Mouse (Mus musculus) spleen, adult 2 months (tissue): ENCODE results near the gene Pappa.

Experiments
- CTCF ChIP-seq: fragments of 200-500 bp; IDR thresholded peaks from 2 replicates; pipeline ENCODE4 v1.5.1; 2011; ENCODE audit warnings: mild to moderate bottlenecking, inconsistent platforms; ENCODE audit not compliant: insufficient read depth, insufficient read length, insufficient replicate concordance; ENCODE audit errors: extremely low read depth
- POLR2A ChIP-seq: fragments of 200-500 bp; IDR thresholded peaks from 2 replicates; pipeline ENCODE4 v1.6.1; 2011; ENCODE audit warnings: low read depth, low read length, inconsistent platforms

DNA sequence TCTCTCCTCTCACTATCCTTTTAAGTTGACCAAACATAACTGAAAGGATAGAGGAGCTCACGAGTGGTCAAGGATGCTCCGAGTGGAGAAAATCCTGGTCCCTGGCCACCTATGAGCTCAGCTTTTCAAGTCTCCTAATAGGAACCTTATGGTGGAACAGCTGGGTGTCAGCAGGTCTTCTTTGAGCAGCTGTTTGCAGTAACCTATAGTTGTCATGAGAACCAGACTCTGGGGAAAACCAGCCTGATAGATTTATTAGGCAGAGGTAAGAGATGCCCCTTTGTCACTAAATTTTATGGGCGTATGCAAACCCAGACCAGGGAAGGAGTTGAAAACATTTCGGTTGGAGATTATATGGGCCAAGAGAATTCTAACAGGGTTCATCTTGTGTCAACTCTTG is 267.0 kb downstream of the Pappa start:
- TF ChIP-seq CTCF (no peak), POLR2A (no peak)
